Mouse (Mus musculus) liver, embryonic 11.5 days (tissue): ENCODE data around the gene Gan. TPM values are rescaled to one million over a fixed set of nuclear protein-coding genes. Genes with fewer than 3 reads are reported as not detected.

ENCODE experiments used
- ATAC-seq: fragments of 200-750 bp; cut with Nextera tagmentation; replicated peaks from 2 replicates; pipeline ENCODE4 v1.8.0; 2017; ENCODE audit warnings: moderate number of reproducible peaks, mild to moderate bottlenecking, moderate TSS enrichment, moderate library complexity; ENCODE audit not compliant: low FRiP score
- DNase-seq: peaks from one replicate; pipeline ENCODE4 v3.0.0-alpha.2; 2017; ENCODE audit warnings: low spot score
- H3K27ac ChIP-seq: fragments of 300-500 bp; sonication (generic); 2 replicates; pipeline ENCODE4 v1.5.1; 2014; ENCODE audit warnings: mild to moderate bottlenecking, low read depth, low read length, control low read depth
- H3K27me3 ChIP-seq: fragments of 300-500 bp; sonication (generic); replicated peaks from 2 replicates; pipeline ENCODE4 v1.6.1; 2014; ENCODE audit warnings: low read length, mixed read lengths; ENCODE audit not compliant: control insufficient read depth, insufficient read depth
- H3K36me3 ChIP-seq: fragments of 300-500 bp; sonication (generic); 2 replicates; pipeline ENCODE4 v1.6.1; 2014; ENCODE audit warnings: mild to moderate bottlenecking, low read length, moderate library complexity, mixed read lengths; ENCODE audit not compliant: control insufficient read depth, insufficient read depth
- H3K4me1 ChIP-seq: fragments of 300-500 bp; sonication (generic); replicated peaks from 2 replicates; pipeline ENCODE4 v1.6.1; 2014; ENCODE audit warnings: low read length, mixed read lengths; ENCODE audit not compliant: control insufficient read depth, insufficient read depth
- H3K4me2 ChIP-seq: fragments of 300-500 bp; sonication (generic); 2 replicates; pipeline ENCODE4 v1.6.1; 2014; ENCODE audit warnings: mild to moderate bottlenecking, control low read depth, moderate library complexity
- H3K4me3 ChIP-seq: fragments of 300-500 bp; sonication (generic); 2 replicates; pipeline ENCODE4 v1.5.1; 2014; ENCODE audit warnings: low read depth, low read length, control low read depth
- H3K9ac ChIP-seq: fragments of 300-500 bp; sonication (generic); 2 replicates; pipeline ENCODE4 v1.6.1; 2014; ENCODE audit warnings: low read depth, low read length, control low read depth
- H3K9me3 ChIP-seq: fragments of 300-500 bp; sonication (generic); 2 replicates; pipeline ENCODE4 v1.6.1; 2016; ENCODE audit warnings: low read length, inconsistent platforms, mixed read lengths; ENCODE audit not compliant: control insufficient read depth
- WGBS: fragments of 180-500 bp; shearing (Covaris S2); extraction: QIAGEN DNeasy Blood & Tissue Kit; methylation state at CpG from one replicate; pipeline ENCODE4 v1.1.7; 2014; 5-methylcytosine and 5-hydroxymethylcytosine counted together
- polyA plus RNA-seq: library from polyadenylated mRNA; unstranded; fragments of >200 nt; fragmentation: Nextera tagmentation; extraction: Ambion mirVana; gene quantifications from 2 replicates; pipeline ENCODE4 v1.2.1, GENCODE M21; 2014

Gan gene
- polyA plus RNA-seq, 1 experiment from 2014 or later = 2.1 TPM

- H3K27me3 ChIP-seq = no peaks in the 10 kb centered on the region
- DNase-seq (no peak), ATAC-seq (no peak)
- no peaks in the 10 kb centered on the region for H3K9me3 ChIP-seq
- no peak overlapping the region for H3K27ac ChIP-seq
- no peak overlapping the region for H3K4me2 ChIP-seq
- 0 out of 2 replicates have a peak, but pooled peaks cover 5% of the 10 kb centered on the region for H3K4me1 ChIP-seq
- no peak overlapping the region for H3K4me3 ChIP-seq
- no peak overlapping the region for H3K9ac ChIP-seq
- 93% methylated on average over 6 of the region's 6 CpGs for WGBS
- no peaks in the 10 kb centered on the region for H3K36me3 ChIP-seq
Measured at GRCm38 (mm10) chr8:117178676-117179075, 20.7 kb downstream of the Gan start.

DNA sequence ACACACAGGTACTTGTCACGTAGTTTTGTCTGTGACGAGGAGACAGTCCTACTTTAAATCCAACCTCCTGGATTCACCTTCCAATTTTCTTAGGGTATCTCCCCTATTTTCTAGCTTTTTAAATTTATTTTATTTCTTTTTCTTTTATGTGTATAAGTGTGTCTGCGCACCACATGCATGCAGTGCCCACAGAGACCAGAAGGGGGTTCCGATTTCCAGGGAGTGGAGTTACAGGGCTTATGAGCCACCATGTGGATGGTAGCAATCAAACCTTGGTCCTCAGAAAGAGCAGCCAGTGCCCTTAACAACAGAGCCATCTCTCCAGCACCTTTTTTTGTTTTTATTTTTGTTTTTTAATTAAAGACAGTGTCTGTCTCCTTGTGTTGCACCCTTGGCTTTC is 24.8 kb downstream of the Gan start:
- no peaks in the 10 kb centered on the region for H3K27me3 ChIP-seq
- 98% methylated on average over 4 of the region's 4 CpGs for WGBS
- peaks cover 3% of the 10 kb centered on the region; the same call in 1 of the 2 replicates for H3K36me3 ChIP-seq
- H3K9ac ChIP-seq = no peak overlapping the region
- H3K4me1 ChIP-seq = no peaks in the 10 kb centered on the region
- no peak overlapping the region for H3K4me2 ChIP-seq
- H3K27ac ChIP-seq = no peak overlapping the region
- no peak for DNase-seq
- ATAC-seq = no peak
- no peak overlapping the region for H3K4me3 ChIP-seq
- no peaks in the 10 kb centered on the region for H3K9me3 ChIP-seq

GRCm38 (mm10) chr8:117183664-117184377 is 25.9 kb downstream of the Gan start:
- 89% methylated on average over 8 of the region's 8 CpGs for WGBS
- Histone ChIP-seq H3K4me1 (no peaks in the 10 kb centered on the region), H3K9me3 (no peaks in the 10 kb centered on the region), H3K27me3 (no peaks in the 10 kb centered on the region), H3K9ac (no peak overlapping the region), H3K4me3 (no peak overlapping the region), H3K36me3 (peaks cover 6% of the 10 kb centered on the region), H3K27ac (no peak overlapping the region), H3K4me2 (no peak overlapping the region)
- DNase-seq (no peak), ATAC-seq (no peak)

DNA sequence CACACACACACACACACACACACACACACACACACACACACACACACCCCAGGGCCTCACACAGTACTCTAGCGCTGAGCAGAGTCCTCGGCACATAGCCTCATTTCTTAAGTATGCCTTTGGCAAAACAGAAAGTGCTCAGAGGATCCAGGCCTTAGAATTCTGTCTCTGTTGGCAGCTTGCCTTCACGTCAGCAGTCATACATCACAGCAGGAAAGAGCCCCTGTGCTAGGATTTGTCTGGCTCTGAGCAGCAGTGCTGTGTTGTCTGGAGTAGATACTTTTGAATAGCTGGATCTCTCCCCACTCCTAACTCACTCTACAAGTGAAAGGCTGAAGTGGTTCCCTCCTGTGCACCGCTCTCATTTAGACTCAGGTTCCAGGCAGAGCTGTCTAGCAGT is 36.4 kb downstream of the Gan start:
- ATAC-seq = no peak
- Histone ChIP-seq H3K4me1 (peaks cover 23% of the 10 kb centered on the region), H3K9me3 (no peaks in the 10 kb centered on the region), H3K9ac (no peak overlapping the region), H3K27ac (no peak overlapping the region), H3K4me3 (no peak overlapping the region), H3K4me2 (no peak overlapping the region), H3K36me3 (peaks cover 24% of the 10 kb centered on the region), H3K27me3 (no peaks in the 10 kb centered on the region)
- 90% methylated on average over 4 of the region's 4 CpGs for WGBS
- no peak for DNase-seq

DNA sequence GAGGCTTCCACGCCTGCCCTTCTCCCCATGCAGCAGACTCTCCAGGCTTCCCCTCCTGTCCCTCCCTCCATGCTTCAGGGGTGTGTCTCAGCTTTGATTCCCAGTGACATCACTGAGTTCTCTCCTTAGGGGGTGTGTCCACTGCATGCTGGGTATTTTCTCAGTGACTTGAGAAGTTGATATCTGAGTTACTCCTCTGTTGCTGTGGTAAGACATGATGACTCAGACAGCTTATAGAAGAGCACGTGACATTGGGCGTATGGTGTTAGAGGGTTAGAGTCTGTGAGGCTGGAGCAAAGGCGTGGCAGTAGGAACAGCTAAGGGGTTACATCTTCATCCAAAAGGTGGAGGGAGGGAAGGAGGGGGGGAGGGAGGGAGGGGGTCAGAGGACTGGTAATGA is 38.7 kb downstream of the Gan start:
- Histone ChIP-seq H3K27me3 (no peaks in the 10 kb centered on the region), H3K9ac (no peak overlapping the region), H3K9me3 (no peaks in the 10 kb centered on the region), H3K4me1 (peaks cover 42% of the 10 kb centered on the region), H3K27ac (no peak overlapping the region), H3K4me2 (no peak overlapping the region), H3K4me3 (no peak overlapping the region), H3K36me3 (peaks cover 15% of the 10 kb centered on the region; the same call in 1 of the 2 replicates)
- ATAC-seq = no peak; the same call in 1 of the 2 replicates
- no peak for DNase-seq
- 67% methylated on average over 4 of the region's 4 CpGs for WGBS

DNA sequence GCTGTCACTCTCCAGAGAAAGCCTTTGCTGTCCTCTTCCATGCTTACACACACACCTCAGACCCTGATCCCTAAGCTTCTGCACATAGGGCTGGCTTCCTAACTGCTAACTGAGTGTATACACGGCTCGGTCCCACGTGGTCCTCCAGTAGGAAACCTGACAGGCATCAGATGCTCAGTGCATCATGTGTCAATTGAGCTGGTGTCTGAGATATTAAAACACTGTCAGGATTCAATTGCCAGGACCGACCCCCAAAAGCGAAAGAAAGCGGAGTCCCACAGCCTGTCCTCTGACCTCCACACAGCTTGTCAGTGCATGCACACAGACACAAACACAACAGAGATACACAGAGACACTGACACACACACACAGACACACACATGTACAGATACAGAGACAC is 39.6 kb downstream of the Gan start:
- Histone ChIP-seq H3K27me3 (no peaks in the 10 kb centered on the region), H3K4me2 (peak overlapping the region; percentile 41), H3K4me1 (peaks cover 46% of the 10 kb centered on the region), H3K4me3 (no peak overlapping the region), H3K27ac (peak overlapping the region; percentile 58), H3K36me3 (peaks cover 15% of the 10 kb centered on the region; the same call in 1 of the 2 replicates), H3K9ac (peak overlapping the region; percentile 39), H3K9me3 (no peaks in the 10 kb centered on the region)
- DNase-seq = no peak
- ATAC-seq = no peak
- WGBS = 91% methylated on average over 6 of the region's 6 CpGs

DNA sequence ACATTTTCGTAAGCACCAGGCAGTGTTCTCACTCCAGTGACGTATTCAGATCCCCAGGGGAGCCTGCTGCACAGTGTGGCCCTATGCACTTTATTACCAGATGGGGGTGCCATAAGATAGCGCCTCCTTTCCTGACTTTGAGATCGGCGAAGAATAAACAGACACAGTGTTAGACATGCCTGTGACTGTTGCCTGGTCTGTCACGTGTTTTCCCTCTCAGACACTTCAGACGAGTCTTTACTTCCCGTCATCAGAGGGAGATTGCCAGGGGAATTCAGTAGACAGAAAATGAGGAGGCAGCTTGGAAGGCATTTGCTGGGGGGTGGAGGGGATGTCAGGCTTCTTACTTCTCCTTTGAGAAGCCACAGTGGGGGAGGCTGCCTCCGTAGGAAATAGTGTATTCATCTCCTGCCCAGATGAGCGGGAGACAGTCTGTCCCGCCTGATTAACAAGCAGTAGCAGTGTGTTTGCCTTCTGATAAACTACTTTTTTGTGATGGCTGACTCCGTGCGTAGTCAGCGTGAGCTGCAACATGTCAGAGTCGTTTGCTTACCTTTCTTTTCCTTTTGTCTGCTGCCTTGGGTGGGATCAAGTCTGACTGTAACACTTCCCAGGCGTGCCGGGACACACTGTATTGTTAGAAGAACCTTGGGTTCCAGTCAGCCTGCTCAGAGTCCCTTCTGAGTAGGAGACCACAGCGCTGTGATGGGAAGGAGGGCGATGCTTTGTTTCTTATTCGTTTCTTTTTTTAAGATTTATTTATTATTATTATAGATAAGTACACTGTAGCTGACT is 40.4 kb downstream of the Gan start:
- ATAC-seq = peak; percentile 85
- peak overlapping the region; percentile 1; the same call in 1 of the 2 replicates for H3K9ac ChIP-seq
- no peaks in the 10 kb centered on the region for H3K9me3 ChIP-seq
- DNase-seq = peak; percentile 70
- peak overlapping the region; percentile 58 for H3K27ac ChIP-seq
- no peaks in the 10 kb centered on the region for H3K27me3 ChIP-seq
- 0 out of 2 replicates have a peak overlapping the region, but pooled peaks have one; percentile 7 for H3K4me3 ChIP-seq
- peak overlapping the region; percentile 41 for H3K4me2 ChIP-seq
- WGBS = 26% methylated on average over 20 of the region's 20 CpGs
- H3K4me1 ChIP-seq = peaks cover 46% of the 10 kb centered on the region
- peaks cover 13% of the 10 kb centered on the region; the same call in 1 of the 2 replicates for H3K36me3 ChIP-seq

- H3K27me3 ChIP-seq = no peaks in the 10 kb centered on the region
- no peaks in the 10 kb centered on the region for H3K9me3 ChIP-seq
- peaks cover 46% of the 10 kb centered on the region for H3K4me1 ChIP-seq
- DNase-seq (no peak), ATAC-seq (no peak)
- no peak overlapping the region for H3K9ac ChIP-seq
- peak overlapping the region; percentile 37; the same call in 1 of the 2 replicates for H3K27ac ChIP-seq
- 69% methylated on average over 6 of the region's 6 CpGs for WGBS
- H3K36me3 ChIP-seq = peaks cover 15% of the 10 kb centered on the region; the same call in 1 of the 2 replicates
- no peak overlapping the region for H3K4me2 ChIP-seq
- no peak overlapping the region for H3K4me3 ChIP-seq
Measured at GRCm38 (mm10) chr8:117199658-117200057, 41.7 kb downstream of the Gan start.
